Mouse (Mus musculus) cerebellum, postnatal 10 days (tissue): Measurements from ENCODE around the gene Vps45.

Experiments
- DNase-seq, 2 experiments: peaks; one replicate each; pipeline ENCODE4 v3.0.0; 2021; ENCODE audit warnings: mixed read lengths in 2 of 2

The Vps45 gene

GRCm38 (mm10) chr3:96058231-96058896 is at the start of gene Vps45:
Gene Vps45, minus strand, starts transcription at chr3:96058466.
- peak; percentile 82 for DNase-seq

GRCm38 (mm10) chr3:96106151-96106550 is 47.9 kb upstream of the Vps45 start:
- DNase-seq: no peak

- peak in 1 of 2 experiments; percentile 20 for DNase-seq
These were observed 47.0 kb upstream of the Vps45 start for GRCm38 (mm10) chr3:96105232-96105747.

GRCm38 (mm10) chr3:96104261-96105065 is 46.2 kb upstream of the Vps45 start, which contains the start of gene Otud7b:
Gene Otud7b, plus strand, starts transcription at chr3:96104527.
- peak; percentile 90 to 93 for DNase-seq

- DNase-seq: no peak
These were observed 45.6 kb upstream of the Vps45 start for GRCm38 (mm10) chr3:96103901-96104260.

- DNase-seq: peak; percentile 36 to 55
These were observed 44.0 kb upstream of the Vps45 start for GRCm38 (mm10) chr3:96102100-96102872.

- peak in 1 of 2 experiments; percentile 7 for DNase-seq
These were observed 40.5 kb upstream of the Vps45 start for GRCm38 (mm10) chr3:96098616-96099267.

GRCm38 (mm10) chr3:96098168-96098567 is 39.9 kb upstream of the Vps45 start:
- no peak for DNase-seq

- DNase-seq: no peak
These were observed 35.9 kb upstream of the Vps45 start for GRCm38 (mm10) chr3:96094203-96094602.

GRCm38 (mm10) chr3:96093509-96093908 is 35.2 kb upstream of the Vps45 start:
- DNase-seq: no peak

- no peak for DNase-seq
These were observed 33.7 kb upstream of the Vps45 start for GRCm38 (mm10) chr3:96091966-96092365.

- no peak for DNase-seq
These were observed 32.9 kb upstream of the Vps45 start for GRCm38 (mm10) chr3:96091146-96091545.

GRCm38 (mm10) chr3:96089882-96090489 is 31.7 kb upstream of the Vps45 start:
- no peak for DNase-seq

- no peak for DNase-seq
These were observed 29.5 kb upstream of the Vps45 start for GRCm38 (mm10) chr3:96087801-96088200.

- no peak for DNase-seq
These were observed 29.0 kb upstream of the Vps45 start for GRCm38 (mm10) chr3:96087219-96087618.

- DNase-seq: no peak
These were observed 26.0 kb upstream of the Vps45 start for GRCm38 (mm10) chr3:96084146-96084755.

GRCm38 (mm10) chr3:96082714-96083508 is 24.6 kb upstream of the Vps45 start:
- DNase-seq: no peak

GRCm38 (mm10) chr3:96082100-96082499 is 23.8 kb upstream of the Vps45 start:
- DNase-seq: no peak

- no peak for DNase-seq
These were observed 23.4 kb upstream of the Vps45 start for GRCm38 (mm10) chr3:96081650-96082049.

- DNase-seq: peak; percentile 29 to 38
These were observed 22.7 kb upstream of the Vps45 start for GRCm38 (mm10) chr3:96081006-96081405.

GRCm38 (mm10) chr3:96078711-96079110 is 20.4 kb upstream of the Vps45 start:
- no peak for DNase-seq
